Mouse (Mus musculus): ENCODE data around the gene Zfp428. TPM values are rescaled to one million over a fixed set of nuclear protein-coding genes. Genes with fewer than 3 reads are reported as not detected.

Gene Zfp428
- total and polyA plus RNA-seq, 2 experiments from 2014 or later, result 209 to 297 TPM

- Histone ChIP-seq H3K4me1 (ENCODE audit: insufficient read depth, low read length) (peaks cover 30% of the 10 kb centered on the region), H3K36me3 (ENCODE audit: insufficient read depth, low read length) (no peaks in the 10 kb centered on the region), H3K9me3 (ENCODE audit: low read length) (no peaks in the 10 kb centered on the region), H3K9ac (replicated peaks; ENCODE audit: low read length, poor library complexity, severe bottlenecking) (no peak overlapping the region), H3K4me3 (ENCODE audit: low read depth, low read length) (0 out of 2 replicates have a peak overlapping the region, but pooled peaks have one; percentile 0), H3K27ac (ENCODE audit: low read depth, low read length) (peak overlapping the region; percentile 71), H3K27me3 (ENCODE audit: insufficient read depth, low read length) (no peaks in the 10 kb centered on the region), H3K4me2 (ENCODE audit: low read depth, low read length, poor library complexity, severe bottlenecking) (peak overlapping the region; percentile 75)
- no peak for TF ChIP-seq CTCF (IDR thresholded peaks at IDR 0.05)
- 67% methylated on average over 9 of the region's 9 CpGs for WGBS
- DNase-seq (ENCODE audit: low spot score), result no peak
- no peak for ATAC-seq (ENCODE audit: low FRiP score)
These were observed 21.3 kb upstream of the Zfp428 start for GRCm38 (mm10) chr7:24485481-24485880.

GRCm38 (mm10) chr7:24486654-24487130, 20.1 kb upstream of the Zfp428 start:
- H3K27me3 ChIP-seq (ENCODE audit: insufficient read depth, low read length), result no peaks in the 10 kb centered on the region
- ATAC-seq (ENCODE audit: low FRiP score) (peak; percentile 45), DNase-seq (ENCODE audit: low spot score) (peak; percentile 46)
- peak overlapping the region; percentile 75 for H3K4me2 ChIP-seq (ENCODE audit: low read depth, low read length, poor library complexity, severe bottlenecking)
- H3K4me1 ChIP-seq (ENCODE audit: insufficient read depth, low read length), result peaks cover 30% of the 10 kb centered on the region
- TF ChIP-seq CTCF (IDR thresholded peaks at IDR 0.05), result no peak
- H3K27ac ChIP-seq (ENCODE audit: low read depth, low read length), result peak overlapping the region; percentile 71
- H3K36me3 ChIP-seq (ENCODE audit: insufficient read depth, low read length), result no peaks in the 10 kb centered on the region; the same call in 1 of the 2 replicates
- no peaks in the 10 kb centered on the region for H3K9me3 ChIP-seq (ENCODE audit: low read length)
- peak overlapping the region; percentile 25 for H3K4me3 ChIP-seq (ENCODE audit: low read depth, low read length)
- peak overlapping the region; percentile 62 for H3K9ac ChIP-seq (replicated peaks; ENCODE audit: low read length, poor library complexity, severe bottlenecking)
- 34% methylated on average over 9 of the region's 9 CpGs for WGBS

GRCm38 (mm10) chr7:24487403-24487802, 19.4 kb upstream of the Zfp428 start:
- no peaks in the 10 kb centered on the region; the same call in 1 of the 2 replicates for H3K36me3 ChIP-seq (ENCODE audit: insufficient read depth, low read length)
- ATAC-seq (ENCODE audit: low FRiP score) (no peak), DNase-seq (ENCODE audit: low spot score) (peak; percentile 57)
- H3K9me3 ChIP-seq (ENCODE audit: low read length), result no peaks in the 10 kb centered on the region
- H3K4me2 ChIP-seq (ENCODE audit: low read depth, low read length, poor library complexity, severe bottlenecking), result peak overlapping the region; percentile 75
- 30% methylated on average over 3 of the region's 3 CpGs for WGBS
- peaks cover 30% of the 10 kb centered on the region for H3K4me1 ChIP-seq (ENCODE audit: insufficient read depth, low read length)
- peak overlapping the region; percentile 71 for H3K27ac ChIP-seq (ENCODE audit: low read depth, low read length)
- H3K4me3 ChIP-seq (ENCODE audit: low read depth, low read length), result peak overlapping the region; percentile 25; the same call in 1 of the 2 replicates
- no peaks in the 10 kb centered on the region for H3K27me3 ChIP-seq (ENCODE audit: insufficient read depth, low read length)
- TF ChIP-seq CTCF (IDR thresholded peaks at IDR 0.05), result no peak
- peak overlapping the region; percentile 62; the same call in 1 of the 2 replicates for H3K9ac ChIP-seq (replicated peaks; ENCODE audit: low read length, poor library complexity, severe bottlenecking)

- 88% methylated on average over 8 of the region's 8 CpGs for WGBS
These were observed 18.5 kb upstream of the Zfp428 start for GRCm38 (mm10) chr7:24488303-24488702.

GRCm38 (mm10) chr7:24499856-24500577, 6.8 kb upstream of the Zfp428 start:
- Histone ChIP-seq H3K9me3 (ENCODE audit: low read length) (no peaks in the 10 kb centered on the region), H3K27ac (ENCODE audit: low read depth, low read length) (no peak overlapping the region), H3K27me3 (ENCODE audit: insufficient read depth, low read length) (no peaks in the 10 kb centered on the region), H3K4me3 (ENCODE audit: low read depth, low read length) (no peak overlapping the region), H3K9ac (replicated peaks; ENCODE audit: low read length, poor library complexity, severe bottlenecking) (no peak overlapping the region), H3K4me1 (ENCODE audit: insufficient read depth, low read length) (no peaks in the 10 kb centered on the region), H3K4me2 (ENCODE audit: low read depth, low read length, poor library complexity, severe bottlenecking) (no peak overlapping the region; the same call in 1 of the 2 replicates), H3K36me3 (ENCODE audit: insufficient read depth, low read length) (peaks cover 23% of the 10 kb centered on the region)
- 25% methylated on average over 41 of the region's 43 CpGs for WGBS
- DNase-seq (ENCODE audit: low spot score) (no peak), ATAC-seq (ENCODE audit: low FRiP score) (peak; percentile 17; the same call in 1 of the 2 replicates)
- TF ChIP-seq CTCF (IDR thresholded peaks at IDR 0.05), result no peak

More at GRCm38 (mm10) chr7:24488303-24488702, 18.5 kb upstream of the Zfp428 start:
- ATAC-seq (ENCODE audit: low FRiP score) (no peak), DNase-seq (ENCODE audit: low spot score) (no peak)
- H3K9ac ChIP-seq (replicated peaks; ENCODE audit: low read length, poor library complexity, severe bottlenecking), result no peak overlapping the region
- no peaks in the 10 kb centered on the region; the same call in 1 of the 2 replicates for H3K36me3 ChIP-seq (ENCODE audit: insufficient read depth, low read length)
- TF ChIP-seq CTCF (IDR thresholded peaks at IDR 0.05), result no peak
- no peak overlapping the region; the same call in 1 of the 2 replicates for H3K27ac ChIP-seq (ENCODE audit: low read depth, low read length)
- no peak overlapping the region for H3K4me3 ChIP-seq (ENCODE audit: low read depth, low read length)
- H3K4me1 ChIP-seq (ENCODE audit: insufficient read depth, low read length), result peaks cover 30% of the 10 kb centered on the region
- no peaks in the 10 kb centered on the region for H3K9me3 ChIP-seq (ENCODE audit: low read length)
- no peak overlapping the region for H3K4me2 ChIP-seq (ENCODE audit: low read depth, low read length, poor library complexity, severe bottlenecking)
- no peaks in the 10 kb centered on the region for H3K27me3 ChIP-seq (ENCODE audit: insufficient read depth, low read length)

GRCm38 (mm10) chr7:24500929-24501328, 5.9 kb upstream of the Zfp428 start:
- DNase-seq (ENCODE audit: low spot score) (peak; percentile 48), ATAC-seq (ENCODE audit: low FRiP score) (no peak)
- Histone ChIP-seq H3K36me3 (ENCODE audit: insufficient read depth, low read length) (peaks cover 23% of the 10 kb centered on the region), H3K4me1 (ENCODE audit: insufficient read depth, low read length) (peaks cover 8% of the 10 kb centered on the region; the same call in 1 of the 2 replicates), H3K27me3 (ENCODE audit: insufficient read depth, low read length) (no peaks in the 10 kb centered on the region), H3K27ac (ENCODE audit: low read depth, low read length) (no peak overlapping the region), H3K9ac (replicated peaks; ENCODE audit: low read length, poor library complexity, severe bottlenecking) (no peak overlapping the region), H3K4me2 (ENCODE audit: low read depth, low read length, poor library complexity, severe bottlenecking) (no peak overlapping the region), H3K9me3 (ENCODE audit: low read length) (no peaks in the 10 kb centered on the region), H3K4me3 (ENCODE audit: low read depth, low read length) (no peak overlapping the region)
- WGBS, result 41% methylated on average over 7 of the region's 7 CpGs
- TF ChIP-seq CTCF (IDR thresholded peaks at IDR 0.05), result peak; percentile 62

Data from midbrain, postnatal 0 days (tissue).